Mouse (Mus musculus) heart, adult 2 months (tissue): ENCODE data around the gene Srek1.

Experiments
- CTCF ChIP-seq: fragments of 200-600 bp; IDR thresholded peaks from 2 replicates; pipeline ENCODE4 v1.8.1; 2022; ENCODE audit warnings: antibody characterized with exemption, mild to moderate bottlenecking, moderate library complexity
- EP300 ChIP-seq: fragments of 200-500 bp; IDR thresholded peaks from 2 replicates; pipeline ENCODE4 v1.6.1; 2011; ENCODE audit warnings: low read depth, low read length, control low read depth; ENCODE audit not compliant: insufficient read depth
- POLR2A ChIP-seq: fragments of 200-500 bp; IDR thresholded peaks from 2 replicates; pipeline ENCODE4 v1.6.1; 2011; ENCODE audit warnings: mild to moderate bottlenecking, low read depth, low read length, control low read depth; ENCODE audit not compliant: insufficient read depth

GRCm38 (mm10) chr13:103696164-103696563 lies 78.2 kb downstream of the Srek1 start:
- TF ChIP-seq CTCF (peak; percentile 88), EP300 (no peak), POLR2A (no peak)
